Mouse (Mus musculus): ENCODE results near the gene Senp5.

Gene Senp5

GRCm38 (mm10) chr16:31938856-31939255 is 64.2 kb downstream of the Senp5 start:
- no peak for DNase-seq

- DNase-seq = no peak
Observed at GRCm38 (mm10) chr16:31936568-31936967, 66.5 kb downstream of the Senp5 start.

GRCm38 (mm10) chr16:31935091-31935979 is 67.8 kb downstream of the Senp5 start:
- DNase-seq = no peak

- DNase-seq = no peak
Observed at GRCm38 (mm10) chr16:31934550-31935010, 68.5 kb downstream of the Senp5 start.

GRCm38 (mm10) chr16:31933751-31934549 is 69.1 kb downstream of the Senp5 start, which contains the start of gene Pigz:
Gene Pigz, plus strand, starts transcription at chr16:31933851.
- peak; percentile 55 for DNase-seq

GRCm38 (mm10) chr16:31932840-31933697 is 70.0 kb downstream of the Senp5 start:
- peak; percentile 86 for DNase-seq

GRCm38 (mm10) chr16:31932255-31932654 is 70.8 kb downstream of the Senp5 start:
- DNase-seq = no peak

- DNase-seq = no peak
Observed at GRCm38 (mm10) chr16:31931330-31931729, 71.8 kb downstream of the Senp5 start.

GRCm38 (mm10) chr16:31927412-31927811 is 75.7 kb downstream of the Senp5 start:
- DNase-seq = no peak

- no peak for DNase-seq
Observed at GRCm38 (mm10) chr16:31926547-31927182, 76.4 kb downstream of the Senp5 start.

- no peak for DNase-seq
Observed at GRCm38 (mm10) chr16:31926091-31926490, 77.0 kb downstream of the Senp5 start.

GRCm38 (mm10) chr16:31924368-31924767 is 78.7 kb downstream of the Senp5 start:
- DNase-seq = no peak

- DNase-seq = peak; percentile 83
Observed at GRCm38 (mm10) chr16:31918248-31918724, 84.8 kb downstream of the Senp5 start.

- no peak for DNase-seq
Observed at GRCm38 (mm10) chr16:31917776-31918175, 85.3 kb downstream of the Senp5 start.

GRCm38 (mm10) chr16:31910281-31910847 is 92.7 kb downstream of the Senp5 start:
- no peak for DNase-seq

All from lung, postnatal 14 days (tissue).